Mouse (Mus musculus): Measurements from ENCODE around the gene Socs3.

Socs3 gene

GRCm38 (mm10) chr11:117954819-117955218 lies 15.0 kb downstream of the Socs3 start:
- no peak for DNase-seq (ENCODE audit: low spot score in 2 of 2)

GRCm38 (mm10) chr11:117954094-117954493 lies 15.8 kb downstream of the Socs3 start:
- no peak for DNase-seq (ENCODE audit: low spot score in 2 of 2)

GRCm38 (mm10) chr11:117952174-117952933 lies 17.5 kb downstream of the Socs3 start:
- DNase-seq (ENCODE audit: low spot score in 2 of 2) = peak in 1 of 2 experiments; percentile 80

DNA sequence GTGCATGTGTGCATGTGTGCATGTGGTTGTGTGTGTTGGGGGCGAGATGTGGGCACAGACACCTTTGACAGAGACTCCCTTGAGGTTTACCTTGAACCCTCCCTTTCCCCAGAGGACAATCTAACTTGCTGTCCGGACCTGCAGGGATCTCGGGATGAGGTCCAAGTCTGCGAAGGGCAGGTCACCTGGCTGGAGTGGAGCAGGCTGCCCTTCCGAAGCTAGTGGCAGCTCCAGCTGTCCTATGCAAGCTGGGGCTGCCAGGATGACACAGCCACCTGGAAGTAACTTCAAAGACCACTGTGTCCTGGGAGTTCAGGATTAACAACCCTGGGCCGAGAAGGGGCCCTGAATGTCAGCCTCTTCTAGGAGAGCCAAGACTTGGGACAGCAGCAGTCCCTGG lies 18.5 kb downstream of the Socs3 start:
- no peak for DNase-seq (ENCODE audit: low spot score in 2 of 2)

- no peak for DNase-seq (ENCODE audit: low spot score in 2 of 2)
These were observed 20.3 kb downstream of the Socs3 start for GRCm38 (mm10) chr11:117949392-117950091.

GRCm38 (mm10) chr11:117946996-117947419 lies 22.8 kb downstream of the Socs3 start:
- DNase-seq (ENCODE audit: low spot score in 2 of 2) = peak in 1 of 2 experiments; percentile 61

- peak; percentile 26 to 61 for DNase-seq (ENCODE audit: low spot score in 2 of 2)
These were observed 23.5 kb downstream of the Socs3 start for GRCm38 (mm10) chr11:117946195-117946979.

- DNase-seq (ENCODE audit: low spot score in 2 of 2) = no peak
These were observed 28.0 kb downstream of the Socs3 start for GRCm38 (mm10) chr11:117941848-117942247.

- DNase-seq (ENCODE audit: low spot score in 2 of 2) = no peak
These were observed 28.5 kb downstream of the Socs3 start for GRCm38 (mm10) chr11:117941325-117941834.

- no peak for DNase-seq (ENCODE audit: low spot score in 2 of 2)
These were observed 29.0 kb downstream of the Socs3 start for GRCm38 (mm10) chr11:117940881-117941280.

- DNase-seq (ENCODE audit: low spot score in 2 of 2) = no peak
These were observed 30.0 kb downstream of the Socs3 start for GRCm38 (mm10) chr11:117939741-117940285.

DNA sequence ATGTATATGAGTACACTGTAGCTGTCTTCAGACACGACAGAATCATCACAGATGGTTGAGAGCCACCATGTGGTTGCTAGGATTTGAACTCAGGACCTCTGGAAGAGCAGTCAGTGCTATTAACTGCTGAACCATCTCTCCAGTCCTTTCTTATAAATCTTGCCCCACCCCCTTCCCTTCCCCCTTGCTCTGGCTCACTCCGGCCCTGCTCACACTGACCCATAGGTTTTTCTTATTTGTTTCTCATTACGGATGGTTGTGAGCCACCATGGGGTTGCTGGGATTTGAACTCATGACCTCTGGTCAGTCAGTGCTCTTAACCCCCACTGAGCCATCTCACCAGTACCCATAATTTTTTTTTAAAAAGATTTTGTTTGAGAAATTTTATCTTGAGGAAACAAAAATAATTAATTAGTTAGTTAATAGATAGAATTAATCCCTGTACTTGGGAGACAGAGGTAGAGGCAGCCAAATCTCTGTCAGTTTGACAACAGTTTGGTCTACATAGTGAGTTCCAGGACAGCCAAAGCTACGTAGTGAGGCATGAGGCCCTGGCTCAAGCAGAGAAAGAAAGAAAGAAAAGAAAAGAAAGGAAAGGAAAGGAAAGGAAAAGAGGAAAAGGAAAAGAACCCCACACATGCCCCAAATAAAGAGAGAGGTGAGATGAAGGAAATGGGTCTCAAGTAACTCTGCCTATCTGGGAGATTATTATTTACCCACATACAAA lies 30.7 kb downstream of the Socs3 start:
- DNase-seq (ENCODE audit: low spot score in 2 of 2) = no peak

GRCm38 (mm10) chr11:117936202-117936601 lies 33.6 kb downstream of the Socs3 start:
- DNase-seq (ENCODE audit: low spot score in 2 of 2) = no peak

- DNase-seq (ENCODE audit: low spot score in 2 of 2) = no peak
These were observed 34.2 kb downstream of the Socs3 start for GRCm38 (mm10) chr11:117935616-117936015.

DNA sequence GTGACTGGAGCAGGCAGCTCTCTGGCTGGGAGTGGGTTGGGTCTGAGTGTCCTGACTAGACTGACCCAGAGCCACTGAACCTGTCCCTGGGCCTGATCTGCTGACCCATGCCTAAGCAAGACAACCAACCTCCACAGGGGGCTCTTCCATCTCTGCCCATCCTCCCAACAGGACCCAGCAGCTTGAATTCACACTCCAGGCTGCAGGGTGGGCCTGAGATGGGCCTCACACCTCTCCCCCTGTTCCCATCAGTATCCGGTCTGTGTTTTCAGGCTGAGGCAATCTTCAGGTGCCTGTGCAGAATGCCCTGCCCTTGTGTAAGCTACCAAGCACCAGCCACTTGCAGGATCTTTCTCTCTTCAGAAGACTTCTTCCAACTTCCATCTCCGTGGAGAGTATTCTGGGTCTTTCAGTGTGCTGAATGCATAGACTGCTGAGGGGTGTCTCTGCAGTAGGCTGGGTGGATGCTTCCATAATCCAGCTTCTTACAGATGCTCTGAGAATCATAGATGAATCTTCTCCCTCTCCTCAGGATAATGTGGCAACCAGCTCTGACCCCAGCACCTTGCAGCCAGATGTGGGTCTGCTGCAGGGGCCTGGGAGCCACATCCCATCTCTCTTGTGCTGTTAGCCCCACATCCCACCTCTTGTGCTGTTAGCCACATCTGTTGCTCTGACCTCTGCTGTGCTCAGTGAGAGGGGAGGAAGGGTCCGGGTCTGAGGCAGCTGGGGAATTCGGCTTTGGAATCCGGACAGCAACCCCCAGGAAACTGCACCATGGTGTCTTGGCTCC lies 35.1 kb downstream of the Socs3 start:
- no peak for DNase-seq (ENCODE audit: low spot score in 2 of 2)

- no peak for DNase-seq (ENCODE audit: low spot score in 2 of 2)
These were observed 35.7 kb downstream of the Socs3 start for GRCm38 (mm10) chr11:117934168-117934567.

- DNase-seq (ENCODE audit: low spot score in 2 of 2) = no peak
These were observed 37.7 kb downstream of the Socs3 start for GRCm38 (mm10) chr11:117932195-117932594.

DNA sequence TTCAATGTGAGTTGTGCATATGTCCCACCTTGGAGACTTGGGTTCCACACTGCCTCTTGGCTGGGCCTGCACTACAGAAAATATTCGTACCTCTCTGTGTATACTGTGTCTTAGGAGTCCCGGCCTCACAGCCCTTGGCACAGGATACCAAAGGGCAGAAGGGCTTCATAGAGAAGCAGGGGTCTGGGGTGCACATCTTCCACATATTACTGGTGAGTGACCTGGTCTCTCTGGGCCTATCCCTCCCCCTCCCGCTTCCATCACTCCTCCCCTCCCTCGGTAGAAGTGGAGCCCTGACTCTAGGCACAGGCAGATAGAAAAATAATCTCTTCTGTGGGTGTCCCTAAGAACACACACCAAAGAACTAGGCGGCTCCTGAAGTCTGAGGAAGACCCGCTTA lies 38.3 kb downstream of the Socs3 start:
- no peak for DNase-seq (ENCODE audit: low spot score in 2 of 2)

- DNase-seq (ENCODE audit: low spot score in 2 of 2) = no peak
These were observed 39.0 kb downstream of the Socs3 start for GRCm38 (mm10) chr11:117930781-117931338.

GRCm38 (mm10) chr11:117925541-117925940 lies 44.3 kb downstream of the Socs3 start:
- DNase-seq (ENCODE audit: low spot score in 2 of 2) = no peak

Data from spleen, postnatal 10 days (tissue).